Mouse (Mus musculus) erythroblast, embryonic 14.5 days (primary cell): Measurements from ENCODE around the gene Dennd1a. TPM values are rescaled to one million over a fixed set of nuclear protein-coding genes. Genes with fewer than 3 reads are reported as not detected.

Experiments
- H3K27me3 ChIP-seq: 2 replicates; pipeline ENCODE4 v1.6.1; 2012; ENCODE audit warnings: inconsistent platforms; ENCODE audit not compliant: control insufficient read depth
- H3K36me3 ChIP-seq: 2 replicates; pipeline ENCODE4 v1.6.1; 2012; ENCODE audit warnings: mild to moderate bottlenecking, inconsistent platforms; ENCODE audit not compliant: control insufficient read depth
- H3K4me1 ChIP-seq: 2 replicates; pipeline ENCODE4 v1.6.1; 2012; ENCODE audit warnings: inconsistent platforms; ENCODE audit not compliant: control insufficient read depth
- H3K4me3 ChIP-seq: replicated peaks from 2 replicates; pipeline ENCODE3; 2012; ENCODE audit warnings: moderate library complexity, mild to moderate bottlenecking, inconsistent platforms
- H3K9me3 ChIP-seq: 2 replicates; pipeline ENCODE4 v1.6.1; 2012; ENCODE audit warnings: low read length, inconsistent platforms, mixed read lengths; ENCODE audit not compliant: control insufficient read depth
- GATA1 ChIP-seq: IDR thresholded peaks from 2 replicates; pipeline ENCODE4 v1.6.1; 2012; ENCODE audit warnings: low read length, inconsistent platforms, mixed read lengths
- TAL1 ChIP-seq: IDR thresholded peaks from 3 replicates; pipeline ENCODE4 v1.6.1; 2012; ENCODE audit warnings: low read length, inconsistent platforms, mixed read lengths
- polyA plus RNA-seq: library from polyadenylated mRNA; stranded (reverse); fragments of >175 nt; gene quantifications from 2 replicates; pipeline ENCODE4 v1.2.3, GENCODE M21; 2012

The Dennd1a gene
- polyA plus RNA-seq, 1 experiment: 10.7 TPM

GRCm38 (mm10) chr2:37988301-37988700, 298.9 kb downstream of the Dennd1a start:
- Histone ChIP-seq H3K27me3 (no peaks in the 10 kb centered on the region), H3K9me3 (no peaks in the 10 kb centered on the region), H3K36me3 (peaks cover 12% of the 10 kb centered on the region), H3K4me1 (no peaks in the 10 kb centered on the region), H3K4me3 (no peak overlapping the region)
- TF ChIP-seq GATA1 (no peak), TAL1 (no peak)

GRCm38 (mm10) chr2:37985690-37986222, 301.4 kb downstream of the Dennd1a start:
- Histone ChIP-seq H3K4me1 (no peaks in the 10 kb centered on the region), H3K36me3 (peaks cover 19% of the 10 kb centered on the region), H3K9me3 (no peaks in the 10 kb centered on the region), H3K4me3 (no peak overlapping the region), H3K27me3 (no peaks in the 10 kb centered on the region)
- TF ChIP-seq TAL1 (no peak), GATA1 (no peak)

- no peak overlapping the region for H3K4me3 ChIP-seq
Observed at GRCm38 (mm10) chr2:37982714-37983113, 304.5 kb downstream of the Dennd1a start.

GRCm38 (mm10) chr2:37981562-37982403, 305.4 kb downstream of the Dennd1a start:
- Histone ChIP-seq H3K36me3 (peaks cover 36% of the 10 kb centered on the region), H3K4me3 (no peak overlapping the region), H3K4me1 (no peaks in the 10 kb centered on the region), H3K9me3 (no peaks in the 10 kb centered on the region), H3K27me3 (no peaks in the 10 kb centered on the region)
- no peak for TF ChIP-seq GATA1
- TF ChIP-seq TAL1: no peak

More at GRCm38 (mm10) chr2:37982714-37983113, 304.5 kb downstream of the Dennd1a start:
- TF ChIP-seq GATA1: no peak
- TF ChIP-seq TAL1: no peak
- H3K36me3 ChIP-seq: peaks cover 29% of the 10 kb centered on the region
- no peaks in the 10 kb centered on the region for H3K27me3 ChIP-seq
- H3K4me1 ChIP-seq: no peaks in the 10 kb centered on the region
- H3K9me3 ChIP-seq: no peaks in the 10 kb centered on the region

- H3K4me3 ChIP-seq: no peak overlapping the region
- H3K9me3 ChIP-seq: no peaks in the 10 kb centered on the region
- H3K27me3 ChIP-seq: no peaks in the 10 kb centered on the region
- TF ChIP-seq GATA1: no peak
- TF ChIP-seq TAL1: no peak
- H3K36me3 ChIP-seq: peaks cover 19% of the 10 kb centered on the region
- H3K4me1 ChIP-seq: no peaks in the 10 kb centered on the region
Observed at GRCm38 (mm10) chr2:37974201-37974600, 313.0 kb downstream of the Dennd1a start.

GRCm38 (mm10) chr2:37972621-37973020, 314.6 kb downstream of the Dennd1a start:
- H3K36me3 ChIP-seq: peaks cover 9% of the 10 kb centered on the region
- H3K4me3 ChIP-seq: no peak overlapping the region
- H3K27me3 ChIP-seq: no peaks in the 10 kb centered on the region
- H3K9me3 ChIP-seq: no peaks in the 10 kb centered on the region
- no peaks in the 10 kb centered on the region for H3K4me1 ChIP-seq
- TF ChIP-seq GATA1: no peak
- no peak for TF ChIP-seq TAL1

GRCm38 (mm10) chr2:37971726-37972125, 315.5 kb downstream of the Dennd1a start:
- Histone ChIP-seq H3K9me3 (no peaks in the 10 kb centered on the region), H3K4me3 (no peak overlapping the region), H3K4me1 (no peaks in the 10 kb centered on the region), H3K36me3 (peaks cover 2% of the 10 kb centered on the region), H3K27me3 (no peaks in the 10 kb centered on the region)
- TF ChIP-seq TAL1 (no peak), GATA1 (no peak)

- H3K4me1 ChIP-seq: no peaks in the 10 kb centered on the region
- TF ChIP-seq GATA1 (no peak), TAL1 (no peak)
- peaks cover 2% of the 10 kb centered on the region for H3K36me3 ChIP-seq
- no peaks in the 10 kb centered on the region for H3K9me3 ChIP-seq
- H3K27me3 ChIP-seq: no peaks in the 10 kb centered on the region
- H3K4me3 ChIP-seq: no peak overlapping the region
Observed at GRCm38 (mm10) chr2:37969713-37970485, 317.3 kb downstream of the Dennd1a start.

GRCm38 (mm10) chr2:37964534-37964933, 322.7 kb downstream of the Dennd1a start:
- Histone ChIP-seq H3K27me3 (no peaks in the 10 kb centered on the region), H3K9me3 (no peaks in the 10 kb centered on the region), H3K4me3 (no peak overlapping the region), H3K4me1 (peaks cover 3% of the 10 kb centered on the region; the same call in 1 of the 2 replicates), H3K36me3 (peaks cover 17% of the 10 kb centered on the region)
- TF ChIP-seq TAL1: no peak
- no peak for TF ChIP-seq GATA1
